In genomic region chr7:141948906-141949798, GRCm38 (mm10) we compare ENCODE assay signal across 9 mouse cellular contexts. TPM values are rescaled to one million over a fixed set of nuclear protein-coding genes. Genes with fewer than 3 reads are reported as not detected.
DNase-seq lines count a peak whose midpoint lies in the region; ATAC-seq lines count a peak whose summit lies in the region.
"Had no signal": no experiment of that assay in that cellular context is flagged by ENCODE, and none has a peak within 500 bp of the region (broad histone marks: within the 10 kb centered on the region; RNA-seq: fewer than 3 reads in every experiment).

Brsk2 (plus strand) TSS chr7:141949751.

- no peaks in the 10 kb centered on the region for H3K36me3 ChIP-seq in hindbrain, embryonic 16.5 days (ENCODE audit: control insufficient read depth, insufficient read depth, low read length)

- DNase-seq in ZHBTc4 (ENCODE audit: low read depth, low spot score): peak; percentile 95
- peak; percentile 84 to 88 for DNase-seq in gastrocnemius, adult 8-10 months (ENCODE audit: low spot score in 2 of 2)
- peak; percentile 97 for DNase-seq in layer of hippocampus, postnatal 36 days
- peak; percentile 94 for DNase-seq in lung, postnatal 14 days
- DNase-seq in retina, postnatal 1 day: peak; percentile 97
- peak; percentile 89 to 91 for DNase-seq in thymus, postnatal 36 days

- peak within 1 kb of the TSS; percentile 99 for H3K9ac ChIP-seq in hindbrain, embryonic 16.5 days (ENCODE audit: low read depth, low read length)

- peak within 1 kb of the TSS; percentile 97 for H3K27ac ChIP-seq in hindbrain, embryonic 16.5 days (ENCODE audit: low read depth, low read length)
- H3K27ac ChIP-seq: macrophage had no signal

- no peaks in the 10 kb centered on the region for H3K9me3 ChIP-seq in hindbrain, embryonic 16.5 days (ENCODE audit: control insufficient read depth, low read length)

- ATAC-seq in common myeloid progenitor, adult 5-6 weeks (replicated peaks; ENCODE audit: low read depth, poor library complexity, severe bottlenecking): peak; percentile 98
- peak; percentile 95 for ATAC-seq in hindbrain, embryonic 16.5 days

- no peaks in the 10 kb centered on the region for H3K27me3 ChIP-seq in hindbrain, embryonic 16.5 days (replicated peaks; ENCODE audit: control insufficient read depth, insufficient read depth, low read length)

- WGBS in hindbrain, embryonic 16.5 days: 1% methylated on average over 55 of the region's 55 CpGs

- peak within 1 kb of the TSS; percentile 92 for H3K4me3 ChIP-seq in hindbrain, embryonic 16.5 days (ENCODE audit: low read length)

- peak within 1 kb of the TSS; percentile 96 for H3K4me2 ChIP-seq in hindbrain, embryonic 16.5 days (ENCODE audit: low read length)

- peaks cover 54% of the 10 kb centered on the region for H3K4me1 ChIP-seq in hindbrain, embryonic 16.5 days (ENCODE audit: control insufficient read depth, insufficient read depth, low read depth, low read length)

RNA-seq across cellular contexts. Expression of gene Brsk2, which starts in this region (rescaled TPM):
- not detected in 2 replicates for total RNA-seq in common myeloid progenitor, adult 5-6 weeks (2017)
- total RNA-seq in gastrocnemius, adult 8-10 months (2022): under 1 TPM in 1 of 4 experiments, not detected in 3; 0.10 TPM
- polyA plus RNA-seq in hindbrain, embryonic 16.5 days (2015; fragmentation: Nextera tagmentation; extraction: Ambion mirVana): 19.6 and 20.7 TPM in 2 replicates
- 100 to 1,000 TPM; 163 to 178 TPM for total RNA-seq in layer of hippocampus, postnatal 36 days (2021)
- polyA plus RNA-seq: macrophage had no signal

Comparison
In these comparisons a context has a peak if more than half of its experiments do, and no peak if none do; other contexts are left out.
1. Peak in every context shown above with its lines: DNase-seq, ATAC-seq, H3K4me3 ChIP-seq and H3K27ac ChIP-seq.
2. RNA of gene Brsk2 (total RNA-seq): 163 to 178 TPM in layer of hippocampus, postnatal 36 days; 0.10 TPM in gastrocnemius, adult 8-10 months and not detected in common myeloid progenitor, adult 5-6 weeks; every median in the first group is over 100 times any median in the second.
3. Peak in ATAC-seq in common myeloid progenitor, adult 5-6 weeks; RNA of the gene not detected or under 1 TPM.
4. Peak in DNase-seq in gastrocnemius, adult 8-10 months; RNA of the gene not detected or under 1 TPM.